Mouse (Mus musculus): ENCODE measurements around the gene Nrcam. TPM values are rescaled to one million over a fixed set of nuclear protein-coding genes. Genes with fewer than 3 reads are reported as not detected.

The Nrcam gene
- polyA plus RNA-seq, 1 experiment from 2014 or later: 67.6 TPM

- Histone ChIP-seq H3K27me3 (ENCODE audit: control insufficient read depth, insufficient read depth, low read length) (no peaks in the 10 kb centered on the region), H3K36me3 (ENCODE audit: control insufficient read depth, insufficient read depth, low read length) (no peaks in the 10 kb centered on the region), H3K9ac (ENCODE audit: low read depth, low read length) (no peak overlapping the region), H3K4me3 (ENCODE audit: low read depth, low read length) (no peak overlapping the region), H3K27ac (ENCODE audit: low read depth, low read length) (no peak overlapping the region), H3K4me2 (replicated peaks; ENCODE audit: low read depth, low read length) (no peak overlapping the region), H3K9me3 (ENCODE audit: control insufficient read depth, low read length) (no peaks in the 10 kb centered on the region), H3K4me1 (replicated peaks; ENCODE audit: control insufficient read depth, insufficient read depth, low read length) (no peaks in the 10 kb centered on the region)
- WGBS: 97% methylated on average over 1 of the region's 1 CpGs
- no peak for DNase-seq (ENCODE audit: low spot score)
- no peak for ATAC-seq (ENCODE audit: low FRiP score)
Observed at GRCm38 (mm10) chr12:44554808-44555207, 226.1 kb downstream of the Nrcam start.

DNA sequence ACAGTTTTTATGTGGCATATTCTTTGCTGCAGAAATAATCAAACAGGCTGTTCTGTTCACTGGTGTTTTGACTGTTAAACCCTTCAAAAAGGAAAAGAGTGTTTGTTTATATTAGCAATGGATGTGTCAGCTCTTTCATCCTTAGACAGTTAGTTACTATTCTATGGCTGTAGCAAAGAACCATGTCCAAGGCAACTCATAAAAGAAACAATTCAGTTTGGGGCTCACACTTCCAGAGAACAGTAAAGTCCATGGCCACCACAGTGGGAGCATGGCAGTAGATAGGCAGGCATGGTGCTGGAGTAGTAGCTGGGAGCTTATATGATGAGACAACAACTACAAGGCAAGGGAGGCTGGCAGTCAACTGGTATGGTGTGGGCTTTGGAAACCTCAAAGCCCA is 231.3 kb downstream of the Nrcam start:
- Histone ChIP-seq H3K36me3 (ENCODE audit: control insufficient read depth, insufficient read depth, low read length) (no peaks in the 10 kb centered on the region), H3K9ac (ENCODE audit: low read depth, low read length) (no peak overlapping the region), H3K4me3 (ENCODE audit: low read depth, low read length) (no peak overlapping the region), H3K4me2 (replicated peaks; ENCODE audit: low read depth, low read length) (no peak overlapping the region), H3K9me3 (ENCODE audit: control insufficient read depth, low read length) (no peaks in the 10 kb centered on the region), H3K4me1 (replicated peaks; ENCODE audit: control insufficient read depth, insufficient read depth, low read length) (no peaks in the 10 kb centered on the region), H3K27ac (ENCODE audit: low read depth, low read length) (no peak overlapping the region), H3K27me3 (ENCODE audit: control insufficient read depth, insufficient read depth, low read length) (no peaks in the 10 kb centered on the region)
- DNase-seq (ENCODE audit: low spot score): no peak
- ATAC-seq (ENCODE audit: low FRiP score): no peak

GRCm38 (mm10) chr12:44570070-44570469 is 241.4 kb downstream of the Nrcam start:
- Histone ChIP-seq H3K4me2 (replicated peaks; ENCODE audit: low read depth, low read length) (no peak overlapping the region), H3K9me3 (ENCODE audit: control insufficient read depth, low read length) (no peaks in the 10 kb centered on the region), H3K27ac (ENCODE audit: low read depth, low read length) (no peak overlapping the region), H3K27me3 (ENCODE audit: control insufficient read depth, insufficient read depth, low read length) (no peaks in the 10 kb centered on the region), H3K4me1 (replicated peaks; ENCODE audit: control insufficient read depth, insufficient read depth, low read length) (no peaks in the 10 kb centered on the region), H3K9ac (ENCODE audit: low read depth, low read length) (no peak overlapping the region), H3K4me3 (ENCODE audit: low read depth, low read length) (no peak overlapping the region), H3K36me3 (ENCODE audit: control insufficient read depth, insufficient read depth, low read length) (no peaks in the 10 kb centered on the region)
- ATAC-seq (ENCODE audit: low FRiP score) (no peak), DNase-seq (ENCODE audit: low spot score) (no peak)
- WGBS: 87% methylated on average over 7 of the region's 7 CpGs

- 26% methylated on average over 3 of the region's 3 CpGs for WGBS
- Histone ChIP-seq H3K9me3 (ENCODE audit: control insufficient read depth, low read length) (no peaks in the 10 kb centered on the region), H3K27ac (ENCODE audit: low read depth, low read length) (no peak overlapping the region), H3K27me3 (ENCODE audit: control insufficient read depth, insufficient read depth, low read length) (no peaks in the 10 kb centered on the region), H3K4me1 (replicated peaks; ENCODE audit: control insufficient read depth, insufficient read depth, low read length) (no peaks in the 10 kb centered on the region), H3K4me3 (ENCODE audit: low read depth, low read length) (no peak overlapping the region), H3K4me2 (replicated peaks; ENCODE audit: low read depth, low read length) (no peak overlapping the region), H3K36me3 (ENCODE audit: control insufficient read depth, insufficient read depth, low read length) (no peaks in the 10 kb centered on the region), H3K9ac (ENCODE audit: low read depth, low read length) (no peak overlapping the region)
- ATAC-seq (ENCODE audit: low FRiP score) (peak; percentile 49; the same call in 1 of the 2 replicates), DNase-seq (ENCODE audit: low spot score) (peak; percentile 71)
Observed at GRCm38 (mm10) chr12:44572664-44573063, 244.0 kb downstream of the Nrcam start.

DNA sequence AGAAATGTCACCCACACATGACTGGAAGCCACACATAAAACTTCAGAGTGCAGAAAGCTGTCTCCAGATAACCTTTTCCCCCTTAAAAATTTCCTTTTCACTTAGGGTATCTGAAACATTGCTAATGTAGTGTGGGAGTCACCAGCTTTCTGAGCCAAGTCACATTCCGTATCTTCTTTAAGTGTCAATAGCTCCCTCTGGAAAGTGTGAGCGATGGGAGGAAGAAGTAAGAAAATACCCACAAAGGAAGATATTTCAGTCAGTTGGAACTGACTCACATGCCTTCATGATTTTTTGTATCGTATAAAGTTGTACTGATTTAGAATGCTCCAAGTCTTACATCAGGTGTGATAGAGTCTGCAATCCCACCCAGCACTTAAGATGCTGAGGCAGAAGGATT is 245.5 kb downstream of the Nrcam start:
- WGBS: 96% methylated on average over 3 of the region's 3 CpGs
- DNase-seq (ENCODE audit: low spot score): no peak

DNA sequence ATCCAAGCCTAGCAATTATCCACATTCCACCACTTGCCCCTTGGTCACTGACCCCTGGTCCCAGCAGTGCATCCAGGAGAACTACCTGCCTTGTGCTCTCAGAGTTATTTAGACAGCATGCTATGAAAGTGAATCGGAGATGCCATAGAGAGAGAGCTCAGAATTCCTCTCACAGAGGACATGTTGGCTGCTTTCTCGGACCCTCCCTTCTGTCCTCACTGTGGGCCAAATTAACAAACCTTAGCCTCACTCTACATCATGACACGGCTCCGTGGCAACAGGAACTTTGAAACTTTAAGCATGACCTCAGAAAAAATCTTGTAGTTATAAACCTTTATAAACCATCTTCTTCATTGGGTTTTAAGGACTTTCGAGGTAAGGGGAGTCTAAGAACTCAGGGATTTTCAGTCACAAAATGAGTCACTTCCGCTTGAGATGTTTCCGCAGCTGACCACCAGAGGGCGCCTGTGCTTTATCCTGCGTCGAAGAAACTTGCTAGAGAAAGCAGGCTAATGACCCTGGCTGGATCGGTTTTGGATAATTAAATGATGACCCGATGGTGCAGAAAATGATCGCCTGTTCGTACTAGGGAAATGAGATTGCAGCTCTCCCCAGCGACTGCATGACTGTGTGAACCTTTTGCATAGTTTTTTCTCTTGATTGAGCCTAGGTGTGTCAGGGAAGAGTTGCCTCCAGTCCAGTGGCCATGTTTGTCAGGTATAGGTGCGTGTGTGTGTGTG is 272.9 kb downstream of the Nrcam start:
- no peaks in the 10 kb centered on the region for H3K36me3 ChIP-seq (ENCODE audit: control insufficient read depth, insufficient read depth, low read length)
- H3K9me3 ChIP-seq (ENCODE audit: control insufficient read depth, low read length): no peaks in the 10 kb centered on the region
- H3K4me2 ChIP-seq (replicated peaks; ENCODE audit: low read depth, low read length): no peak overlapping the region
- peak; percentile 43; the same call in 1 of the 2 replicates for ATAC-seq (ENCODE audit: low FRiP score)
- H3K27ac ChIP-seq (ENCODE audit: low read depth, low read length): no peak overlapping the region
- no peaks in the 10 kb centered on the region for H3K4me1 ChIP-seq (replicated peaks; ENCODE audit: control insufficient read depth, insufficient read depth, low read length)
- WGBS: 33% methylated on average over 16 of the region's 16 CpGs
- no peak overlapping the region for H3K9ac ChIP-seq (ENCODE audit: low read depth, low read length)
- no peaks in the 10 kb centered on the region for H3K27me3 ChIP-seq (ENCODE audit: control insufficient read depth, insufficient read depth, low read length)
- no peak overlapping the region for H3K4me3 ChIP-seq (ENCODE audit: low read depth, low read length)
- DNase-seq (ENCODE audit: low spot score): peak; percentile 84

More for the DNA sequence above, 245.5 kb downstream of the Nrcam start:
- H3K27ac ChIP-seq (ENCODE audit: low read depth, low read length): no peak overlapping the region
- H3K9me3 ChIP-seq (ENCODE audit: control insufficient read depth, low read length): no peaks in the 10 kb centered on the region
- no peaks in the 10 kb centered on the region for H3K36me3 ChIP-seq (ENCODE audit: control insufficient read depth, insufficient read depth, low read length)
- H3K4me3 ChIP-seq (ENCODE audit: low read depth, low read length): no peak overlapping the region
- no peak overlapping the region for H3K9ac ChIP-seq (ENCODE audit: low read depth, low read length)
- no peak overlapping the region for H3K4me2 ChIP-seq (replicated peaks; ENCODE audit: low read depth, low read length)
- ATAC-seq (ENCODE audit: low FRiP score): no peak
- no peaks in the 10 kb centered on the region for H3K4me1 ChIP-seq (replicated peaks; ENCODE audit: control insufficient read depth, insufficient read depth, low read length)
- H3K27me3 ChIP-seq (ENCODE audit: control insufficient read depth, insufficient read depth, low read length): no peaks in the 10 kb centered on the region

GRCm38 (mm10) chr12:44602269-44602957 is 273.7 kb downstream of the Nrcam start:
- no peak overlapping the region for H3K4me3 ChIP-seq (ENCODE audit: low read depth, low read length)
- ATAC-seq (ENCODE audit: low FRiP score): 0 out of 2 replicates have a peak, but pooled peaks have one; percentile 21
- no peak overlapping the region for H3K27ac ChIP-seq (ENCODE audit: low read depth, low read length)
- H3K36me3 ChIP-seq (ENCODE audit: control insufficient read depth, insufficient read depth, low read length): no peaks in the 10 kb centered on the region
- H3K9ac ChIP-seq (ENCODE audit: low read depth, low read length): no peak overlapping the region
- H3K4me2 ChIP-seq (replicated peaks; ENCODE audit: low read depth, low read length): no peak overlapping the region
- 66% methylated on average over 11 of the region's 11 CpGs for WGBS
- H3K27me3 ChIP-seq (ENCODE audit: control insufficient read depth, insufficient read depth, low read length): no peaks in the 10 kb centered on the region
- peak; percentile 5 for DNase-seq (ENCODE audit: low spot score)
- no peaks in the 10 kb centered on the region for H3K4me1 ChIP-seq (replicated peaks; ENCODE audit: control insufficient read depth, insufficient read depth, low read length)
- H3K9me3 ChIP-seq (ENCODE audit: control insufficient read depth, low read length): no peaks in the 10 kb centered on the region

- WGBS: 81% methylated on average over 5 of the region's 5 CpGs
- Histone ChIP-seq H3K27ac (ENCODE audit: low read depth, low read length) (no peak overlapping the region), H3K9me3 (ENCODE audit: control insufficient read depth, low read length) (no peaks in the 10 kb centered on the region), H3K4me2 (replicated peaks; ENCODE audit: low read depth, low read length) (no peak overlapping the region), H3K27me3 (ENCODE audit: control insufficient read depth, insufficient read depth, low read length) (no peaks in the 10 kb centered on the region), H3K9ac (ENCODE audit: low read depth, low read length) (no peak overlapping the region), H3K36me3 (ENCODE audit: control insufficient read depth, insufficient read depth, low read length) (no peaks in the 10 kb centered on the region), H3K4me3 (ENCODE audit: low read depth, low read length) (no peak overlapping the region), H3K4me1 (replicated peaks; ENCODE audit: control insufficient read depth, insufficient read depth, low read length) (no peaks in the 10 kb centered on the region)
- ATAC-seq (ENCODE audit: low FRiP score) (0 out of 2 replicates have a peak, but pooled peaks have one; percentile 8), DNase-seq (ENCODE audit: low spot score) (peak; percentile 2)
Observed at GRCm38 (mm10) chr12:44602958-44603331, 274.3 kb downstream of the Nrcam start.

DNA sequence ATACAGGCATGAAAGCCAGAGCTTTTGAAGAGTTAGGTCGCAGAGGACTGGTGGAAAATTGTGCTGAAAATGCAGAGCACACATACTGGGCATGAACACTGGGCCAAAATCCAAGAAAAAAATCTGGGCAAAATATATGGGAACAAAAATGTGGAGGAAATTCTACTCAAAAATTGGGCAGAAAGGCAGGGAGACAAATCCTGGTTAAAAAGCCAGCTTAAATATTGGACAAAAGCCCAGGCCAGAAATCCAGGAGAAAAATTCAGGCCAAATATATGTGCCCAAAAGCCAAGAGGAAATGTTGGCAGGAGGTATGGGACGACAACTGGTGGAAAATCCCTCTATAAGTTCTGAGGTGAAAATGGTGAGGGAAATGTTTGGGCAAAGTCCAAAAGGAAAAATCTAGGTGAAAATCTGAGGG is 288.3 kb downstream of the Nrcam start:
- no peak overlapping the region for H3K27ac ChIP-seq (ENCODE audit: low read depth, low read length)
- H3K9me3 ChIP-seq (ENCODE audit: control insufficient read depth, low read length): no peaks in the 10 kb centered on the region
- no peak overlapping the region for H3K4me3 ChIP-seq (ENCODE audit: low read depth, low read length)
- H3K27me3 ChIP-seq (ENCODE audit: control insufficient read depth, insufficient read depth, low read length): no peaks in the 10 kb centered on the region
- no peak overlapping the region for H3K9ac ChIP-seq (ENCODE audit: low read depth, low read length)
- no peaks in the 10 kb centered on the region for H3K36me3 ChIP-seq (ENCODE audit: control insufficient read depth, insufficient read depth, low read length)
- H3K4me2 ChIP-seq (replicated peaks; ENCODE audit: low read depth, low read length): no peak overlapping the region
- ATAC-seq (ENCODE audit: low FRiP score): no peak
- DNase-seq (ENCODE audit: low spot score): no peak
- 84% methylated on average over 2 of the region's 2 CpGs for WGBS
- no peaks in the 10 kb centered on the region for H3K4me1 ChIP-seq (replicated peaks; ENCODE audit: control insufficient read depth, insufficient read depth, low read length)

All from hindbrain, embryonic 11.5 days (tissue).